Mouse (Mus musculus) embryonic facial prominence, embryonic 15.5 days (tissue): ENCODE measurements around the gene Mslnl. TPM values are rescaled to one million over a fixed set of nuclear protein-coding genes. Genes with fewer than 3 reads are reported as not detected.

ENCODE experiments used
- ATAC-seq: fragments of 200-750 bp; cut with Nextera tagmentation; 2 replicates; pipeline ENCODE4 v1.8.0; 2017; ENCODE audit warnings: low read depth, moderate TSS enrichment; ENCODE audit not compliant: insufficient number of reproducible peaks, low FRiP score, low TSS enrichment
- H3K27ac ChIP-seq: fragments of 300-500 bp; sonication (generic); replicated peaks from 2 replicates; pipeline ENCODE4 v1.5.1; 2015; ENCODE audit warnings: mild to moderate bottlenecking, inconsistent platforms
- H3K27me3 ChIP-seq: fragments of 300-500 bp; sonication (generic); 2 replicates; pipeline ENCODE4 v1.6.1; 2015; ENCODE audit warnings: inconsistent platforms
- H3K36me3 ChIP-seq: fragments of 300-500 bp; sonication (generic); 2 replicates; pipeline ENCODE4 v1.6.1; 2015; ENCODE audit warnings: mild to moderate bottlenecking, inconsistent platforms
- H3K4me1 ChIP-seq: fragments of 300-500 bp; sonication (generic); 2 replicates; pipeline ENCODE4 v1.6.1; 2015; ENCODE audit warnings: inconsistent platforms
- H3K4me2 ChIP-seq: fragments of 300-500 bp; sonication (generic); replicated peaks from 2 replicates; pipeline ENCODE4 v1.6.1; 2015; ENCODE audit warnings: mild to moderate bottlenecking, inconsistent platforms
- H3K4me3 ChIP-seq: fragments of 300-500 bp; sonication (generic); replicated peaks from 2 replicates; pipeline ENCODE4 v1.5.1; 2015; ENCODE audit warnings: mild to moderate bottlenecking, inconsistent platforms
- H3K9ac ChIP-seq: fragments of 300-500 bp; sonication (generic); 2 replicates; pipeline ENCODE4 v1.6.1; 2015; ENCODE audit warnings: inconsistent platforms
- H3K9me3 ChIP-seq: fragments of 300-500 bp; sonication (generic); replicated peaks from 2 replicates; pipeline ENCODE4 v1.6.1; 2016; ENCODE audit warnings: inconsistent platforms
- WGBS: fragments of 180-500 bp; shearing (Covaris S2); methylation state at CpG from one replicate; pipeline ENCODE4 v1.1.7; 2015; 5-methylcytosine and 5-hydroxymethylcytosine counted together
- polyA plus RNA-seq: library from polyadenylated mRNA; unstranded; fragments of >200 nt; fragmentation: Nextera tagmentation; extraction: Ambion mirVana; gene quantifications from 2 replicates; pipeline ENCODE4 v1.2.1, GENCODE M21; 2015

Mslnl gene
- polyA plus RNA-seq, 1 experiment from 2014 or later = 3.9 TPM

DNA sequence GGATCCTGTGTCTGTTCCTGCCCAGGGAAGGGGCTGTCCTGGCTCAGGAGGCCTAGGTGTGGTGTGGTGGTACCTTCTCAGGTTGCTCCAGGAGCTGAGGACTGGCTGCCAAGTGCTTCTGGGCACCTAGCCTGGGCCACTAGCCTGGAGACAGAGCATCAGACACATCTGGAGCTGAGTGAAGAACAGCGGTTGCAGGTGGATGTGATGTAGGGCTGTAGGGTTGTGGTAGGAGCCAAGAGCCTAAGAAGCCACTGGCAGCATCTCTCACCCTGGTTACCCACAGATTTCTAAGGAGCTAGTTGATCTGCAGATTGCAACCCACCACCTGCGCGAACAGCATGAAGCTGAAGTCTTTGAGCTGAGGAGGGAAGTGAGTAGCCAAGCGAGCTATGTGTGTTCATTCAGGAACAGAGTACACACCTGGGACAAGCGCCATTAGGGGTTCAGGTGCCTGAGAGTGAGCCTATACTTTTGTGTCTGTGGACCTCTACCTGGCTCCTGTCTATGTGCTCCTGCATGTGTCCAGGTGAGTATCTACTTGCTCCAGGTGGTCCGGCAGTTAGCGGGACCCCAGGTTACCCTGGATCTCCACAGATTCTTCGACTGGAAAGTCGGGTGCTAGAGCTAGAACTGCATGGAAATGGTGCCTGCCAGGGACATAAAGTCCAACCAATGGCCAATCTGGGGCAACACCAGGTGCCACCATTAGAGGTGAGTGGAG is 51.1 kb downstream of the Mslnl start:
- no peak for ATAC-seq
- Histone ChIP-seq H3K4me3 (no peak overlapping the region), H3K27ac (no peak overlapping the region), H3K4me2 (no peak overlapping the region), H3K4me1 (peaks cover 43% of the 10 kb centered on the region), H3K27me3 (no peaks in the 10 kb centered on the region), H3K9me3 (no peaks in the 10 kb centered on the region), H3K9ac (no peak overlapping the region), H3K36me3 (peaks cover 36% of the 10 kb centered on the region)
- 90% methylated on average over 9 of the region's 9 CpGs for WGBS

DNA sequence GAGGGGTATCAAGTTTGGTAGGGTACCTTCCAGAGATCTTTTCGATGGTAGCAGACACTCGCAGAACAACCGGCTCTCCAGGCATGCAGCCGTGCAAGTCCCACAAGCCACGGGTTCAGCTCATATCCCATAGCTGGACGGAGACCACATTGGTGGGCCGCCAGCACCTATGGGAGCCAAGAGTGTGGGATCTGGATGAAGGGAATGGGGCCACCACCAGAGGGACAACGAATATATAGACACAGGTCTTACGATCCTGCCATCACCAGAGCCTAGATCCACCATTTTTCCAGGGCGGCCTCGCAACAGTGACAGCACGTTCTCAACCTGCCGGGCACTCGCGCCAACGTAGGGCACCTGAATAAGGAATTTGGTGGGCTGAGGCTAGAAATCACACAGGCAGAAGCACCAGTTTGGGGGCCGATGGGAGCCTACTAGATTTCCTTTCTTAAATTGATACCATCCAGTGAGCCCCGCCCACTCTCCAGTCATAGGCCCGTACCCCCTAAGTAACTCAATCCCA is 55.5 kb downstream of the Mslnl start:
- WGBS = 18% methylated on average over 19 of the region's 19 CpGs
- Histone ChIP-seq H3K27me3 (no peaks in the 10 kb centered on the region), H3K4me1 (peaks cover 39% of the 10 kb centered on the region), H3K4me2 (peak overlapping the region; percentile 79), H3K9me3 (no peaks in the 10 kb centered on the region), H3K27ac (peak overlapping the region; percentile 96), H3K36me3 (peaks cover 19% of the 10 kb centered on the region), H3K4me3 (peak overlapping the region; percentile 79), H3K9ac (peak overlapping the region; percentile 75)
- ATAC-seq = no peak

GRCm38 (mm10) chr17:25791843-25792527 is 56.1 kb downstream of the Mslnl start:
- peak overlapping the region; percentile 75 for H3K9ac ChIP-seq
- H3K27ac ChIP-seq = peak overlapping the region; percentile 96
- H3K4me3 ChIP-seq = peak overlapping the region; percentile 79
- H3K27me3 ChIP-seq = no peaks in the 10 kb centered on the region
- peaks cover 19% of the 10 kb centered on the region for H3K36me3 ChIP-seq
- H3K9me3 ChIP-seq = no peaks in the 10 kb centered on the region
- ATAC-seq = peak; percentile 59
- H3K4me1 ChIP-seq = peaks cover 40% of the 10 kb centered on the region
- H3K4me2 ChIP-seq = peak overlapping the region; percentile 79
- WGBS = under 1% methylated on average over 45 of the region's 45 CpGs

GRCm38 (mm10) chr17:25792615-25793014 is 56.8 kb downstream of the Mslnl start, which contains the start of gene Fam173a:
TSS of gene Fam173a (minus strand) at chr17:25792901.
- Histone ChIP-seq H3K27ac (peak within 1 kb of the TSS; percentile 96), H3K36me3 (peaks cover 18% of the 10 kb centered on the region), H3K4me3 (peak within 1 kb of the TSS; percentile 79), H3K4me2 (peak within 1 kb of the TSS; percentile 79), H3K9me3 (no peaks in the 10 kb centered on the region), H3K9ac (peak within 1 kb of the TSS; percentile 75), H3K27me3 (no peaks in the 10 kb centered on the region), H3K4me1 (peaks cover 46% of the 10 kb centered on the region)
- WGBS = 0% methylated on average over 14 of the region's 14 CpGs
- ATAC-seq = peak; percentile 59

- no peaks in the 10 kb centered on the region for H3K9me3 ChIP-seq
- no peak overlapping the region for H3K27ac ChIP-seq
- peaks cover 47% of the 10 kb centered on the region for H3K4me1 ChIP-seq
- no peak overlapping the region for H3K9ac ChIP-seq
- H3K27me3 ChIP-seq = no peaks in the 10 kb centered on the region
- WGBS = 54% methylated on average over 13 of the region's 13 CpGs
- no peak overlapping the region for H3K4me3 ChIP-seq
- H3K4me2 ChIP-seq = no peak overlapping the region
- no peak for ATAC-seq
- H3K36me3 ChIP-seq = peaks cover 9% of the 10 kb centered on the region; the same call in 1 of the 2 replicates
Measured at GRCm38 (mm10) chr17:25794197-25794596, 58.4 kb downstream of the Mslnl start.

GRCm38 (mm10) chr17:25794998-25795397 is 59.2 kb downstream of the Mslnl start:
- H3K27ac ChIP-seq = no peak overlapping the region
- 0 out of 2 replicates have a peak, but pooled peaks cover 3% of the 10 kb centered on the region for H3K36me3 ChIP-seq
- H3K9me3 ChIP-seq = no peaks in the 10 kb centered on the region
- peak overlapping the region; percentile 89; the same call in 1 of the 2 replicates for H3K4me2 ChIP-seq
- no peaks in the 10 kb centered on the region for H3K27me3 ChIP-seq
- H3K4me3 ChIP-seq = peak overlapping the region; percentile 66
- WGBS = 75% methylated on average over 17 of the region's 17 CpGs
- H3K4me1 ChIP-seq = peaks cover 47% of the 10 kb centered on the region
- ATAC-seq = no peak
- H3K9ac ChIP-seq = no peak overlapping the region

- Histone ChIP-seq H3K27me3 (no peaks in the 10 kb centered on the region), H3K36me3 (0 out of 2 replicates have a peak, but pooled peaks cover 3% of the 10 kb centered on the region), H3K4me1 (peaks cover 44% of the 10 kb centered on the region), H3K9ac (peak within 1 kb of the TSS; percentile 33), H3K9me3 (no peaks in the 10 kb centered on the region), H3K4me3 (peak within 1 kb of the TSS; percentile 66), H3K4me2 (peak within 1 kb of the TSS; percentile 89), H3K27ac (no peak within 1 kb of the TSS; the same call in 1 of the 2 replicates)
- no peak for ATAC-seq
- WGBS = 27% methylated on average over 6 of the region's 6 CpGs
Measured at GRCm38 (mm10) chr17:25795609-25796092, 59.8 kb downstream of the Mslnl start, which contains the start of gene AC134908.4. TSS of gene AC134908.4 (minus strand) at chr17:25795659.

DNA sequence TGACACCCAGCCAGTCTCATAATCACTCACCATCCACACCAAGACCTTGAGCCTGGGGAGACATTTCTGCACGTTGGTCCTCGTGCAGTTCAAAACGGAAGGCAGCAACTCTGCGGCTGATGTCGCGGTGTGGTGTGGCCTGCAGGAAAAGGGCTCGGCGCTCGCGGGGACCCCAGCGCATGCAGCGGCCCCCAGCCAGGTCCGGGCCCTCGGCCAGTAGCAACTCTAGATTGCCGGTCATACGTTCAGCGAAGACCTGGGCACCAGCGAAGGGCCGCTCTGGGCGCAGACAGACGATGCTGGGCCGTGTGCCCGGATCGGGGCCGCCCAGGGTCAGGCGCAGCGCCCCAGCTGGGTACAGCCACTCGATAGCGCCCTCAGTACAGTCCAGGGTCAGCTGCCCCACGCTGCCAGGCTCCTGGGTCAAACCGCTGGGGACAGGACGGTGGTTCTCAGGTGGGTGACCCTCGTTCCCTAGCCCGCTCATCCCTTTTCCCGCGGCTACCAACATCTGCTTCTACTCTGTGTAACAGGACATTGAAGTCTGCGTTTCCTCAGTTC is 60.4 kb downstream of the Mslnl start:
- 1% methylated on average over 37 of the region's 37 CpGs for WGBS
- Histone ChIP-seq H3K4me1 (peaks cover 38% of the 10 kb centered on the region), H3K27ac (no peak overlapping the region; the same call in 1 of the 2 replicates), H3K9me3 (no peaks in the 10 kb centered on the region), H3K4me2 (peak overlapping the region; percentile 89), H3K36me3 (0 out of 2 replicates have a peak, but pooled peaks cover 3% of the 10 kb centered on the region), H3K27me3 (no peaks in the 10 kb centered on the region), H3K4me3 (peak overlapping the region; percentile 66), H3K9ac (peak overlapping the region; percentile 33)
- ATAC-seq = no peak; the same call in 1 of the 2 replicates

DNA sequence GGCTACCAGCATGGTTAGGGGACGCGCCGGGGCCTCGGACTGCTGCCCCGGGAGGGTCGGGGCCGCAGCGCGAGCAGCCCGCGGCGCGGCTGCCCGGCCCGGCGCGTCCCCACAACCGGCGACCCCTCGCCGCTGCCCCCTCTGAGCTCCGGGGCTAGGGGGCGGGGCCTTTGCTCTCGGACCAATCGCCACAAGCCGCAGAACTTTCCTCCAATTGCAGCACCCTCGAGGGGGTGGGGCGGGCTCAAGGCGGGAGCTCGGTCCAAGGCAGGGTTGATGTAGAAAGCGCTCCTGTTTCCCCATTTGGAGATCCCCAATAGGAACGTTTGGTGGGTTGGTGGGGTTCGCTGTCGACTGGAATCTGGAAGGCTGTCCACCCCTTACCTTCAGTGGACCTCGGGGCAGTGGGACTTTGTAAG is 61.1 kb downstream of the Mslnl start, which contains the start of gene Metrn:
Gene Metrn, minus strand, starts transcription at position 186 of the 419 bp plus-strand sequence.
- under 1% methylated on average over 35 of the region's 35 CpGs for WGBS
- peaks cover 31% of the 10 kb centered on the region for H3K4me1 ChIP-seq
- H3K27ac ChIP-seq = no peak within 1 kb of the TSS; the same call in 1 of the 2 replicates
- peak within 1 kb of the TSS; percentile 66 for H3K4me3 ChIP-seq
- 0 out of 2 replicates have a peak, but pooled peaks cover 3% of the 10 kb centered on the region for H3K36me3 ChIP-seq
- peaks cover 1% of the 10 kb centered on the region; the same call in 1 of the 2 replicates for H3K27me3 ChIP-seq
- peak; percentile 87 for ATAC-seq
- peak within 1 kb of the TSS; percentile 33 for H3K9ac ChIP-seq
- H3K4me2 ChIP-seq = peak within 1 kb of the TSS; percentile 89
- no peaks in the 10 kb centered on the region for H3K9me3 ChIP-seq
